Mouse (Mus musculus) forebrain, embryonic 11.5 days (tissue): Measurements from ENCODE around the gene Tmem129. TPM values are rescaled to one million over a fixed set of nuclear protein-coding genes. Genes with fewer than 3 reads are reported as not detected.

Experiments
- ATAC-seq: fragments of 200-750 bp; cut with Nextera tagmentation; replicated peaks from 2 replicates; pipeline ENCODE4 v1.8.0; 2017; ENCODE audit warnings: moderate TSS enrichment; ENCODE audit not compliant: low FRiP score
- DNase-seq: peaks from one replicate; pipeline ENCODE4 v3.0.0-alpha.2; 2017; ENCODE audit warnings: low spot score
- H3K27ac ChIP-seq: fragments of 300-500 bp; sonication (generic); 2 replicates; pipeline ENCODE4 v1.5.1; 2014; ENCODE audit warnings: low read depth, low read length
- H3K27me3 ChIP-seq: fragments of 300-500 bp; sonication (generic); 2 replicates; pipeline ENCODE4 v1.6.1; 2014; ENCODE audit warnings: mild to moderate bottlenecking, low read length, mixed read lengths; ENCODE audit not compliant: control insufficient read depth, insufficient read depth
- H3K36me3 ChIP-seq: fragments of 300-500 bp; sonication (generic); 2 replicates; pipeline ENCODE4 v1.6.1; 2014; ENCODE audit warnings: mild to moderate bottlenecking, low read length, moderate library complexity, mixed read lengths; ENCODE audit not compliant: control insufficient read depth, insufficient read depth
- H3K4me1 ChIP-seq: fragments of 300-500 bp; sonication (generic); replicated peaks from 2 replicates; pipeline ENCODE4 v1.6.1; 2014; ENCODE audit warnings: low read length, mixed read lengths; ENCODE audit not compliant: control insufficient read depth, insufficient read depth
- H3K4me2 ChIP-seq: fragments of 300-500 bp; sonication (generic); 2 replicates; pipeline ENCODE4 v1.6.1; 2014; ENCODE audit warnings: low read depth, mild to moderate bottlenecking, low read length, moderate library complexity, mixed read lengths; ENCODE audit not compliant: severe bottlenecking
- H3K4me3 ChIP-seq: fragments of 300-500 bp; sonication (generic); 2 replicates; pipeline ENCODE4 v1.5.1; 2014; ENCODE audit warnings: low read depth, low read length
- H3K9ac ChIP-seq: fragments of 300-500 bp; sonication (generic); 2 replicates; pipeline ENCODE4 v1.6.1; 2014; ENCODE audit warnings: low read length
- H3K9me3 ChIP-seq: fragments of 300-500 bp; sonication (generic); 2 replicates; pipeline ENCODE4 v1.6.1; 2016; ENCODE audit warnings: low read length, mixed read lengths; ENCODE audit not compliant: control insufficient read depth
- WGBS: fragments of 180-500 bp; shearing (Covaris S2); extraction: QIAGEN DNeasy Blood & Tissue Kit; methylation state at CpG from one replicate; pipeline ENCODE4 v1.1.7; 2014; 5-methylcytosine and 5-hydroxymethylcytosine counted together
- polyA plus RNA-seq: library from polyadenylated mRNA; unstranded; fragments of >200 nt; fragmentation: Nextera tagmentation; extraction: Ambion mirVana; gene quantifications from 2 replicates; pipeline ENCODE4 v1.2.1, GENCODE M21; 2014

Tmem129 gene
- polyA plus RNA-seq, 1 experiment from 2014 or later, result 39.3 TPM

DNA sequence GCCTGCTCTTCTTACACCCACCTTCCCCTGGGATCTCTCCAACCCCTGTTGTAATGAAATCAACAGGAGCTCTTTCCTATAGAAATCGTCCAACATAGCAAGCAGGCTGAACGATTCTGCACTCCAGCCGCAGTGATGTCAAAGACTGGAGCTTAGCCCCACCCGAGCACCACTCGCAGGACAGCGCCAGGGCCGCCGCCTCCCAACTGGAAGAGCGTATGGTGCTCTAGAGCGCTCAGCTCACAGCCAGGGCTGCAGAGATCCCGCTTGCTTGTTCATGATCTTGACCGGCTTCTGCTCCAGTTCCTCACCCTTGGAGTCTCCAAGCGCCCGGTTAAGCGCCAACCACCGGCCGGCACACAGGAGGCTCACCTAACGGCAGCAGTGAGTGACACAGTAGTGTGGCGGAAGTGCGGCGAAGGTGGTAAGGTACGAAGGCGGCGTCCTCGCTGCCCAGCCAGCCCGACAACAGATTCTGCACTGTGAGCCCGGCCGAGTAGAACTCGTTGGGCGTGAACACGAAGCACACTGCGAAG lies 897 bp downstream of the Tmem129 start:
- Histone ChIP-seq H3K4me2 (peak overlapping the region; percentile 96), H3K4me3 (peak overlapping the region; percentile 68), H3K9ac (peak overlapping the region; percentile 74), H3K27ac (no peak overlapping the region; the same call in 1 of the 2 replicates), H3K4me1 (peaks cover 12% of the 10 kb centered on the region; the same call in 1 of the 2 replicates), H3K36me3 (peaks cover 13% of the 10 kb centered on the region; the same call in 1 of the 2 replicates), H3K9me3 (no peaks in the 10 kb centered on the region), H3K27me3 (no peaks in the 10 kb centered on the region)
- no peak; the same call in 1 of the 2 replicates for ATAC-seq
- DNase-seq, result no peak
- under 1% methylated on average over 32 of the region's 32 CpGs for WGBS

DNA sequence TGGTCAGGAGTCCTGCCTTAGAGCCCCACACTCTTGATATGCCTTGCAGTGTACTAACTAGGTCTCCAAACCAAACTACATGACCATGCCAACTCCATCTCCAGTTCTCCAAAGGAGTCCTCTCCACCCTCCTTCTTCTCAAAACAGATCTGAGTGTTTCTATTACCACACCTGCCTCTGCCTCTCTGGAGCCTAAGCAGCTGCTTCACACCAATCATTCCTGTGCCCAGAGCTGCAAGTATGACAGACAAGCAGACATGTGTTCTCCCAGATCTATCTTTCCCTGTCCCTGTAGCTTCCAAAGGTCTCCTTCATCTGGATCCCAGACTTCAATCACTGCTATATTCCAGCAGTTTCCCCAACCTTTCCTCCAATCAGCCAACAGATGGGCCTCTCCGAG lies 1.5 kb downstream of the Tmem129 start:
- Histone ChIP-seq H3K4me3 (peak overlapping the region; percentile 68), H3K27ac (no peak overlapping the region), H3K27me3 (no peaks in the 10 kb centered on the region), H3K4me2 (peak overlapping the region; percentile 96), H3K9me3 (no peaks in the 10 kb centered on the region), H3K36me3 (peaks cover 13% of the 10 kb centered on the region; the same call in 1 of the 2 replicates), H3K4me1 (peaks cover 12% of the 10 kb centered on the region; the same call in 1 of the 2 replicates), H3K9ac (peak overlapping the region; percentile 74)
- DNase-seq, result no peak
- ATAC-seq, result no peak
- 57% methylated on average over 1 of the region's 1 CpGs for WGBS

DNA sequence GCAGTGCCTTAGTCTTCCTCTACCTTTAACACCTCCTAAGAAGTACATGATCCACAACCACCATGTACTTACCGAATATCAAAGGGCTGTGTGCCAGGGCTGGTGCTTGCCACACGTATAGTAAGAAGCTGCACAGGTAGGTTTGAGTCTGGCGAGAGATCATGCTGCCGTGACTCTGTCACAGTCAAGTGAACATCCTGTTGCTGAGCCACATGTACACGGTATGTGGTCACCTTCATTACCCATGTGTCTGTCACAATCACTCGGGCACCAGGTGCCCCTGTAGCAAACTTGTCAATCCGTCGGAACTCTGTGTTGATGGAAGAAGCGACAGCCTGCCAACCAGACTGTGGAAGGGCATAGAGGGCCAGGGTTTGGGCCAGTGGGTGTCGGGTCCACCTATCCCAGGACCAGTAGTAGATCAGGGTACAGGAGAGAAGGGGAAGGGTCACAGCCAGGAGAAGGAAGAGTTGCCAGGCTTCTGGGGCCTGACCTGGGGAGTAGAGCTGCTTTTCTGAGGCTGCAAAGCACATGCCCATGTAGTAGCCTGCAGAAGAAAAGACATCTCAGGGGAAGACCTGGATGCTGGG lies 2.9 kb downstream of the Tmem129 start:
- Histone ChIP-seq H3K36me3 (peaks cover 4% of the 10 kb centered on the region; the same call in 1 of the 2 replicates), H3K27me3 (no peaks in the 10 kb centered on the region), H3K4me2 (no peak overlapping the region), H3K4me3 (no peak overlapping the region), H3K27ac (no peak overlapping the region), H3K9me3 (no peaks in the 10 kb centered on the region), H3K9ac (no peak overlapping the region), H3K4me1 (peaks cover 18% of the 10 kb centered on the region)
- WGBS, result 94% methylated on average over 10 of the region's 10 CpGs
- DNase-seq, result no peak
- ATAC-seq, result no peak

DNA sequence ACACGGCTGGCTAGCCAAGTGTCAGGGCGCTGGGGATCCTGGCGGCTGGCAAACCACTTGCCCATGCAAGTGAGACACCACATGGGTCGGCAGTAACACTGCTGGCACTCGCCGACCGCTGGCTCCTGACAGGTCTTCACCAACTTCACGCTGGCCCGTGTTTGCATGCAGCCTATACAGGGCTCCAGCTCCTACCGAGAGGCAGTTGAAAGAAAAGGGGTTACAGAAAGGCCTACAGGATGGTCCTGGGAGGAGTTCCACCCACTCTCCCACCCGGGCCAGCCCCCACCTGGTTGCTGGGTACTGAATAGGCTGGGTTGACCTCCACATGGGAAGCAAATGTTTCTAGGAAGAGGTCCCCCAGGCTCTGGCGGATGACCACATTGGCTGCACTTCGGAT lies 3.8 kb downstream of the Tmem129 start:
- Histone ChIP-seq H3K27me3 (no peaks in the 10 kb centered on the region), H3K4me1 (peaks cover 22% of the 10 kb centered on the region), H3K27ac (no peak overlapping the region), H3K4me3 (no peak overlapping the region), H3K9me3 (no peaks in the 10 kb centered on the region), H3K36me3 (peaks cover 4% of the 10 kb centered on the region; the same call in 1 of the 2 replicates), H3K4me2 (no peak overlapping the region), H3K9ac (no peak overlapping the region)
- ATAC-seq (no peak), DNase-seq (no peak)
- WGBS, result 95% methylated on average over 13 of the region's 13 CpGs

DNA sequence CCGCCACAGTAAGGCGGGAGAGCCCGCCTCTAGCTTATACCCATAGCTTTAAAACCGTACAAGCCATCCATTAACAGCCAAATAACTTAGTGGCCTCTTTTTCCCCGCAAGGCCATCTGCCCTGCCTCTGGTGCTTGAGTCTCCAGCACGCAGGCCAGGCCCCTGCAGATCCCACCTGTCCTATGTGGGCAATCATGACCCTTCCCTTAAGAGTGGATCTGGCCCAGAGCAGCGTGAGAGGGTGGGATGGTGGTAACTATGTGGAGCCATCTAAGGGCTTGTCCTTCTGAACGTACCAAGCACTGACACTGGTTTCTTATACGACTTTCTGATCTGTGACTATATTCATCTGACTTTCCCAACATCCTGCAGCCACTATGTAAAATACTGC lies 5.4 kb downstream of the Tmem129 start:
- peaks cover 25% of the 10 kb centered on the region for H3K4me1 ChIP-seq
- WGBS, result 5% methylated on average over 9 of the region's 9 CpGs

DNA sequence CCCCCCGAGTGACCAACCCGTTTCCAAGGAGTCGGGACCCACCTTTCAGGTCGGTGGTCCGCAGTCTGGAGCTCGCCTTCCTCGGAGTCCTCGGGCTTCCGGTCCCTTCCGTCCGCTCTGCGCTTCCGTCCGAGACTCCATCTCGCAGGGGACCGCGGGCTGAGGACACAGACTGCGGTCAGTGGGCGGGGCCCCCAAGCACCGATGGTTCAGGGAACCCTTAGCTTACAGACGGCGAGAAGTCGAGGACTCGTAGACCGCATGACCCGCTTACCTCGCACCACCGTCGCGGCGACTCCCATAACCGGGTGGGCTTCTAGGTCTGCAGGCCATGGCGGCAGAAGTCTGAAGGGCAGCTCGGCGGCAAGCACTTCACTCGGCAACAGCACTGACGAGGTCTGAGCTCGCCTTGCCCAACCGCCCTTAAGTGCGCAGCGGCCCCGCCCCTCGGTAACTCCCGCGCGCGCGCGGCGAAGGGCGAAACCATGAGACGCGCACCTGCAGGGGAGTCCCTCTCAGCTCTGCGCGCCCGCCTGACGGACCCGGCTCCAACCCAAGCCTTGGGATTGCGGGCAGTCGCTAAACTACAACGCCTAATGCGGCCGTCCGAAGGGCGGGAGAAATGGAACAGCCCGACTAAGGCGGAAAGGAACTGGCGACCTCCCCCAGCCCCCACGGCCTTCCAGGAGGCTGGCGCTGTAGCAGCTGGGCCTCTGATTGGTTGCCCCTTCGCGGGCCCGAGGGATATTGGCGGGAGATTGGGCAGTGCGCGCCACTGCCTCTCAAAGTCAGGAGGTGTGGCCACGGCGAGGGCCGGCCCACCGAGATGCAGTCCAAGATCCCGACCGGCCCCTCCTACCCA lies 6.1 kb downstream of the Tmem129 start, which contains the start of gene Slbp:
TSS of gene Slbp (minus strand) at position 654 of the 862 bp plus-strand sequence.
- ATAC-seq (peak; percentile 96), DNase-seq (peak; percentile 98)
- Histone ChIP-seq H3K9me3 (no peaks in the 10 kb centered on the region), H3K4me2 (peak within 1 kb of the TSS; percentile 79), H3K4me1 (peaks cover 25% of the 10 kb centered on the region), H3K27me3 (no peaks in the 10 kb centered on the region), H3K27ac (peak within 1 kb of the TSS; percentile 94), H3K4me3 (peak within 1 kb of the TSS; percentile 70), H3K36me3 (peaks cover 7% of the 10 kb centered on the region; the same call in 1 of the 2 replicates), H3K9ac (peak within 1 kb of the TSS; percentile 82)
- under 1% methylated on average over 81 of the region's 82 CpGs for WGBS

More for the DNA sequence above, 5.4 kb downstream of the Tmem129 start:
- Histone ChIP-seq H3K4me3 (peak overlapping the region; percentile 70; the same call in 1 of the 2 replicates), H3K36me3 (peaks cover 6% of the 10 kb centered on the region; the same call in 1 of the 2 replicates), H3K4me2 (peak overlapping the region; percentile 79), H3K27ac (peak overlapping the region; percentile 94), H3K27me3 (no peaks in the 10 kb centered on the region), H3K9ac (peak overlapping the region; percentile 64; the same call in 1 of the 2 replicates), H3K9me3 (no peaks in the 10 kb centered on the region)
- no peak for DNase-seq
- ATAC-seq, result peak; percentile 44

DNA sequence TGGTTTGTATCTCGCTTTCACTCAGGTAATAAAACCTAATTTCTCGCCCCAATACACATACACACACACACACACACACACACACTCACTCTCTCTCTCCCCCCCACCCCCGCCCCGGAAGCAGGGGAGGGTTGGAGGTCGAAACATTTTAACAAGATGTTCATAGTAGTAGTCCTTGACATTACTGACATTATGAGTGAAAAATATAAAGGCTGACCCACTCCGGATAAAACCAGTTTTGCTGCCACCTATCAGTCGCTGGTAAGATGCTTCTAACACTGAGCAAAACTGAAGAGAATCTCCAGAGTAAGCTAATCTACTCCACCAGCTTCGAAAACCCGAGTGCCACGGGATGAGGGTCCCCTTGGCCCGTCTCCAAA lies 6.7 kb downstream of the Tmem129 start:
- ATAC-seq, result no peak
- peak overlapping the region; percentile 79 for H3K4me2 ChIP-seq
- DNase-seq, result no peak
- H3K4me3 ChIP-seq, result peak overlapping the region; percentile 70
- H3K27me3 ChIP-seq, result no peaks in the 10 kb centered on the region
- peak overlapping the region; percentile 94 for H3K27ac ChIP-seq
- peaks cover 19% of the 10 kb centered on the region for H3K4me1 ChIP-seq
- peaks cover 7% of the 10 kb centered on the region; the same call in 1 of the 2 replicates for H3K36me3 ChIP-seq
- H3K9ac ChIP-seq, result peak overlapping the region; percentile 82
- no peaks in the 10 kb centered on the region for H3K9me3 ChIP-seq
- WGBS, result 0% methylated on average over 11 of the region's 11 CpGs

DNA sequence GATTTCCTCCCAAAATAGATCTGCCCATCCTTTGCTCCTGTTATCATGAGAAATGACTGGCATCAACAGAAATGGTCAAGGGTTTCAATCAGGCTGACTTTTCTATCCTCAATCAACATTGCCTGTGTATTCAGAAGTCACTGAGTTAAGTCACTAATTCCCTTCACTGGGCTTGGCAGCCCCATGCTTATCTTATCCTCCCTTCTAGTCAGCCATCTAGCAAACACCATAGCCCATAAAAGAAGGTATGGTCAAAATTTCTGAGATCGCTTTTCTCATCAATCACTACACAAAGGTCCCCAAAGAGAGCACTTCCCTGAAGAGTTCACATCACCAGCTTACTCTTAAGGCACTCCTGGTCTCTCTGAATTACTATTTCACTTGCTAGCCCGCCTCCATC lies 7.2 kb downstream of the Tmem129 start:
- Histone ChIP-seq H3K27ac (no peak overlapping the region), H3K9me3 (no peaks in the 10 kb centered on the region), H3K4me2 (peak overlapping the region; percentile 79), H3K27me3 (no peaks in the 10 kb centered on the region), H3K4me3 (peak overlapping the region; percentile 70), H3K36me3 (peaks cover 10% of the 10 kb centered on the region; the same call in 1 of the 2 replicates), H3K4me1 (peaks cover 18% of the 10 kb centered on the region), H3K9ac (peak overlapping the region; percentile 82)
- 13% methylated on average over 2 of the region's 2 CpGs for WGBS
- no peak for DNase-seq
- no peak for ATAC-seq
